ENCODE assay signal across 31 mouse cellular contexts in the genomic region with DNA sequence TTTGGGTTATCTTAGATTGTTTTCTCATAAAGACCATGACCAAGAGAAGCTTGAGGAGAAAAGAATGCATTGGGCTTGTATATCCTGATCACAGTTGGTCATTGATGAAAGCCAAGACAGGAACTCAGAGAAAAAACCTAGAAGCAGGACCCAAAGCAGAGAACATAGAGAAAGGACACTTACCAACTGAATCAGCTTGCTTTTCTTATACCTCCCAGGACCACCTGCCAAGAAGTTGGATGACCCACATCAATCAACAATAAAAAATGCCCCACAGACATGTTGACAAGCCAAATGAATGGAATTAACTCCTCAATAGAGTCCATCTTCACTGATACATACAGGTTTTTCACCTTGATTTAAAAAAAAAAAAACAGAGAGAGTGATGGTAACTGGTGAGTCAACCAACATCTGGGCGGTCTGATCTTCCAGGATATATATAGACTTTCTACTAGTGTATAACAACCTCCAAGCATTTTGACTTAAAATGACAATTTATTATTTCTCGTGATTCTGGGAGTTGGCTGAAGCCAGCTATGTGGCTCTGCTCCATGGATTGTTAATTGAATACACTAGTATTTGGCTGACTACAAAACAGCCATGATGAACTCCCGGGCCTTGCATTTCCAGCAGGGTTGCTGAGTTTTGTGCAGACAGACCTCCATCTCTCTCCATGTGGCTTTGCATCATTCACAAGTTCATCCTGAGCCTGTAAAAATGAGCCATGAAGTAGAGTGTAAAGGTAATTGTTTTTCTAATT. TPM values are rescaled to one million over a fixed set of nuclear protein-coding genes. Genes with fewer than 3 reads are reported as not detected.
DNase-seq lines count a peak whose midpoint lies in the region; ATAC-seq and TF ChIP-seq lines count a peak whose summit lies in the region.
"Had no signal": no experiment of that assay in that cellular context is flagged by ENCODE, and none has a peak within 500 bp of the region (broad histone marks: within the 10 kb centered on the region; RNA-seq: fewer than 3 reads in every experiment).

No protein-coding gene starts in this region.

- TF ChIP-seq POLR2A in cerebellum, adult 2 months (IDR thresholded peaks at IDR 0.05; ENCODE audit: borderline replicate concordance, insufficient read depth, low read length): no peak

- ATAC-seq in megakaryocyte, adult 5-6 weeks (ENCODE audit: poor library complexity, severe bottlenecking): no peak
- ATAC-seq: CD4-positive, CD25-positive, alpha-beta regulatory T cell, adult 4 months; forebrain, embryonic 14.5 days; forebrain, postnatal 0 days; intestine, postnatal 0 days had no signal

- TF ChIP-seq CTCF in cerebellum, adult 2 months (IDR thresholded peaks at IDR 0.05; ENCODE audit: borderline replicate concordance, insufficient read depth, low read depth, low read length): no peak

- no peaks in the 10 kb centered on the region for H3K27me3 ChIP-seq in cerebellum, adult 2 months (ENCODE audit: control insufficient read depth, insufficient read depth, low read length)
- H3K27me3 ChIP-seq: embryonic facial prominence, embryonic 12.5 days; embryonic facial prominence, embryonic 15.5 days; hindbrain, embryonic 12.5 days; hindbrain, embryonic 15.5 days had no signal

- peaks cover 22% of the 10 kb centered on the region for H3K4me1 ChIP-seq in cerebellum, adult 2 months (ENCODE audit: control insufficient read depth, insufficient read depth, low read length)
- H3K4me1 ChIP-seq: embryonic facial prominence, embryonic 12.5 days; embryonic facial prominence, embryonic 15.5 days; hindbrain, embryonic 12.5 days; hindbrain, embryonic 15.5 days had no signal

- peak overlapping the region; percentile 82 for H3K27ac ChIP-seq in cerebellum, adult 2 months (ENCODE audit: insufficient read depth, low read length)
- H3K27ac ChIP-seq: embryonic facial prominence, embryonic 12.5 days; embryonic facial prominence, embryonic 15.5 days; gastrocnemius, adult 2 months; hindbrain, embryonic 12.5 days; hindbrain, embryonic 15.5 days had no signal

- peak in 1 of 2 experiments; percentile 63 for DNase-seq in cerebellum, adult 2 months
- no peak for DNase-seq in cerebellum, postnatal 4 days (ENCODE audit: low spot score in 2 of 2)
- peak; percentile 51 for DNase-seq in brain, adult 2 months (ENCODE audit: low read depth, low spot score)
- peak; percentile 71 for DNase-seq in cerebellum, adult 9-10 months
- peak; percentile 42 to 56 for DNase-seq in cerebellum, postnatal 14 days
- DNase-seq in Muller cell, postnatal 12 days (ENCODE audit: inconsistent ontology term): no peak
- DNase-seq: adrenal gland, adult 2 months; adrenal gland, postnatal 14 days; forebrain, postnatal 0 days; gastrocnemius, adult 2 months; gastrocnemius, postnatal 14 days; heart, adult 11 months; kidney, adult 2 months had no signal

- 35% methylated on average over 3 of the region's 3 CpGs for WGBS in cerebellum, adult 2 months

- no peak overlapping the region for H3K4me3 ChIP-seq in cerebellum, adult 2 months (replicated peaks; ENCODE audit: insufficient read depth, low read depth, low read length)
- H3K4me3 ChIP-seq: embryonic facial prominence, embryonic 12.5 days; embryonic facial prominence, embryonic 15.5 days; gastrocnemius, adult 2 months; hindbrain, embryonic 12.5 days; hindbrain, embryonic 15.5 days had no signal

RNA-seq across cellular contexts. Expression of gene Neurod1, which starts 12.5 kb away (rescaled TPM):
- 240 and 303 TPM in 2 replicates for polyA plus RNA-seq in cerebellum, adult 2 months (2012; rRNA removed)
- not detected in 2 replicates for total RNA-seq in megakaryocyte, adult 5-6 weeks (2015)
- total RNA-seq in megakaryocyte, adult 5-6 weeks (2017): not detected in 2 replicates
- total RNA-seq: adrenal gland, adult 2 months; adrenal gland, postnatal 14 days; common myeloid progenitor, adult 5-6 weeks; gastrocnemius, adult 2 months; gastrocnemius, postnatal 4 days; heart, adult 8-10 months; heart, postnatal 25 days; hematopoietic stem cell, adult 5-6 weeks; MEL had no signal
- polyA plus RNA-seq: C2C12; CD4-positive, CD25-positive, alpha-beta regulatory T cell, adult 4 months; heart, embryonic 11.5 days; heart, embryonic 14.5 days; heart, postnatal 0 days; kidney, adult 2 months had no signal

RNA-seq across cellular contexts. Expression of gene Cerkl, which starts 12.5 kb away (rescaled TPM):
- 13.1 and 17.8 TPM in 2 replicates for polyA plus RNA-seq in cerebellum, adult 2 months (2012; rRNA removed)
- total RNA-seq in megakaryocyte, adult 5-6 weeks (2015): 3.4 and 3.9 TPM in 2 replicates
- 6.1 and 12.8 TPM in 2 replicates for total RNA-seq in megakaryocyte, adult 5-6 weeks (2017)
- polyA plus RNA-seq: C2C12 had no signal

Comparison
In these comparisons a context has a peak if more than half of its experiments do, and no peak if none do; other contexts are left out.
1. DNase-seq: peak in brain, adult 2 months (single experiment), cerebellum, adult 9-10 months (single experiment) and cerebellum, postnatal 14 days (2 of 2); none in cerebellum, postnatal 4 days (0 of 2) and Muller cell, postnatal 12 days (single experiment).